ENCODE assay signal across 11 mouse cellular contexts in the genomic region with DNA sequence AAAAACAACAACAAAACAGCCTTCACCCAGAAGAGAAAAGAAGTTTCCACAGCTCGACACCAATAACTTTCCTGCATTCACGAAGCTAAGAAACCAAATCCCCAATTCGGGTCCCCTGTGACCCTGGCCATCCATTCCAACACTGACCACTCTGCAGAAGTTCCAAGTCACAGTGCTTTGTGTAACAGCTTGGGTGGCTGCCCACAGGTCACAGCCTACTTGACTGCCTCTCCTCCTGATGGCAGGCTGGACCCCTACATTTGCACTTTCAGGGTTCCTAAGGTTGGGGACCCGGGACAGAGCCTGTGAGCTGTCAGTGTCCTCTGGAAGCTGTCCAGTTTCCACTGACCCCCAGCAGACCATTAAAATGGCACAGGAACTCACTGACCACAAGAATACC.
"Had no signal": no experiment of that assay in that cellular context is flagged by ENCODE, and none has a peak within 500 bp of the region (broad histone marks: within the 10 kb centered on the region; RNA-seq: fewer than 3 reads in every experiment).

No protein-coding gene starts in this region.

- H3K4me3 ChIP-seq: kidney, embryonic 15.5 days; layer of hippocampus, adult 2 months; limb, embryonic 10.5 days; limb, embryonic 13.5 days; midbrain, embryonic 13.5 days had no signal

- DNase-seq: layer of hippocampus, adult 9-11 months; liver, postnatal 0 days; lung, embryonic 14.5 days; thymus, postnatal 25 days had no signal

- H3K27me3 ChIP-seq: kidney, embryonic 15.5 days; limb, embryonic 13.5 days; midbrain, embryonic 13.5 days had no signal

- H3K4me1 ChIP-seq: limb, embryonic 10.5 days had no signal

- H3K27ac ChIP-seq: kidney, embryonic 15.5 days; layer of hippocampus, adult 2 months; limb, embryonic 10.5 days; limb, embryonic 13.5 days; liver, embryonic 14.5 days; macrophage; midbrain, embryonic 13.5 days had no signal
